Mouse (Mus musculus): ENCODE measurements at regions not wholly inside any gene's neighbourhood (a gene's known extent, or its start where the extent isn't known, plus 50 kb on each side); places are given as distances from the start of the nearest gene placed in this dataset.
"Not testable (repeated sequence)": the region's sequence is repeated elsewhere in the genome, so short reads cannot be mapped to it uniquely, and the experiment has no call there.

GRCm38 (mm10) chr5:77748933-77749332 lies 341.1 kb upstream of the Igfbp7 start:
- no peaks in the 10 kb centered on the region for H3K9me3 ChIP-seq (replicated peaks)
- WGBS, result 86% methylated on average over 1 of the region's 1 CpGs
- H3K27ac ChIP-seq (replicated peaks), result no peak overlapping the region
- no peak overlapping the region for H3K4me2 ChIP-seq (replicated peaks)
- H3K27me3 ChIP-seq, result no peaks in the 10 kb centered on the region
- H3K36me3 ChIP-seq, result no peaks in the 10 kb centered on the region
- no peak for ATAC-seq (ENCODE audit: insufficient number of reproducible peaks, low FRiP score, low TSS enrichment, low read depth)
- H3K4me3 ChIP-seq (replicated peaks), result no peak overlapping the region
- H3K9ac ChIP-seq, result no peak overlapping the region
- H3K4me1 ChIP-seq, result no peaks in the 10 kb centered on the region

GRCm38 (mm10) chr5:77746604-77747003 lies 338.8 kb upstream of the Igfbp7 start:
- Histone ChIP-seq H3K4me1 (no peaks in the 10 kb centered on the region), H3K27ac (replicated peaks) (no peak overlapping the region), H3K4me3 (replicated peaks) (no peak overlapping the region), H3K9me3 (replicated peaks) (no peaks in the 10 kb centered on the region), H3K36me3 (no peaks in the 10 kb centered on the region), H3K27me3 (no peaks in the 10 kb centered on the region), H3K4me2 (replicated peaks) (no peak overlapping the region), H3K9ac (no peak overlapping the region)
- ATAC-seq (ENCODE audit: insufficient number of reproducible peaks, low FRiP score, low TSS enrichment, low read depth), result no peak
- WGBS, result 76% methylated on average over 5 of the region's 5 CpGs

GRCm38 (mm10) chr5:77743467-77743866 lies 335.6 kb upstream of the Igfbp7 start:
- H3K4me1 ChIP-seq, result no peaks in the 10 kb centered on the region
- no peaks in the 10 kb centered on the region for H3K36me3 ChIP-seq
- no peaks in the 10 kb centered on the region for H3K27me3 ChIP-seq
- no peak overlapping the region for H3K4me3 ChIP-seq (replicated peaks)
- no peak overlapping the region for H3K27ac ChIP-seq (replicated peaks)
- no peak overlapping the region for H3K9ac ChIP-seq
- ATAC-seq (ENCODE audit: insufficient number of reproducible peaks, low FRiP score, low TSS enrichment, low read depth), result no peak
- 75% methylated on average over 3 of the region's 3 CpGs for WGBS
- no peak overlapping the region for H3K4me2 ChIP-seq (replicated peaks)
- no peaks in the 10 kb centered on the region for H3K9me3 ChIP-seq (replicated peaks)

GRCm38 (mm10) chr5:77730286-77730685 lies 322.4 kb upstream of the Igfbp7 start:
- not testable (repeated sequence) for H3K9me3 ChIP-seq (replicated peaks); H3K4me3 ChIP-seq (replicated peaks); H3K4me1 ChIP-seq; ATAC-seq (ENCODE audit: insufficient number of reproducible peaks, low FRiP score, low TSS enrichment, low read depth); H3K27me3 ChIP-seq; H3K36me3 ChIP-seq; H3K4me2 ChIP-seq (replicated peaks); H3K9ac ChIP-seq; H3K27ac ChIP-seq (replicated peaks)
- WGBS, result 82% methylated on average over 4 of the region's 4 CpGs

GRCm38 (mm10) chr5:77681592-77681991 lies 273.8 kb upstream of the Igfbp7 start:
- H3K9ac ChIP-seq, result no peak overlapping the region
- no peaks in the 10 kb centered on the region for H3K27me3 ChIP-seq
- H3K4me3 ChIP-seq (replicated peaks), result no peak overlapping the region
- 70% methylated on average over 3 of the region's 3 CpGs for WGBS
- no peaks in the 10 kb centered on the region for H3K9me3 ChIP-seq (replicated peaks)
- H3K4me1 ChIP-seq, result no peaks in the 10 kb centered on the region
- H3K4me2 ChIP-seq (replicated peaks), result no peak overlapping the region
- no peak overlapping the region for H3K27ac ChIP-seq (replicated peaks)
- H3K36me3 ChIP-seq, result no peaks in the 10 kb centered on the region
- ATAC-seq (ENCODE audit: insufficient number of reproducible peaks, low FRiP score, low TSS enrichment, low read depth), result no peak

GRCm38 (mm10) chr5:77672073-77672924 lies 264.5 kb upstream of the Igfbp7 start:
- Histone ChIP-seq H3K4me1 (no peaks in the 10 kb centered on the region), H3K27ac (replicated peaks) (no peak overlapping the region), H3K4me3 (replicated peaks) (no peak overlapping the region), H3K4me2 (replicated peaks) (no peak overlapping the region), H3K27me3 (no peaks in the 10 kb centered on the region), H3K36me3 (no peaks in the 10 kb centered on the region), H3K9me3 (replicated peaks) (no peaks in the 10 kb centered on the region), H3K9ac (no peak overlapping the region)
- 78% methylated on average over 15 of the region's 15 CpGs for WGBS
- ATAC-seq (ENCODE audit: insufficient number of reproducible peaks, low FRiP score, low TSS enrichment, low read depth), result no peak

- Histone ChIP-seq H3K27me3 (no peaks in the 10 kb centered on the region), H3K36me3 (no peaks in the 10 kb centered on the region), H3K4me1 (no peaks in the 10 kb centered on the region), H3K4me3 (replicated peaks) (no peak overlapping the region), H3K9ac (no peak overlapping the region), H3K4me2 (replicated peaks) (no peak overlapping the region), H3K27ac (replicated peaks) (no peak overlapping the region), H3K9me3 (replicated peaks) (no peaks in the 10 kb centered on the region)
- no peak for ATAC-seq (ENCODE audit: insufficient number of reproducible peaks, low FRiP score, low TSS enrichment, low read depth)
- 74% methylated on average over 3 of the region's 3 CpGs for WGBS
Measured at GRCm38 (mm10) chr5:77663096-77663495, 255.3 kb upstream of the Igfbp7 start.

GRCm38 (mm10) chr5:77659016-77659415 lies 251.2 kb upstream of the Igfbp7 start:
- Histone ChIP-seq H3K27ac (replicated peaks) (no peak overlapping the region), H3K4me2 (replicated peaks) (no peak overlapping the region)
- WGBS, result 88% methylated on average over 6 of the region's 6 CpGs

GRCm38 (mm10) chr5:77644651-77645050 lies 236.8 kb upstream of the Igfbp7 start:
- 82% methylated on average over 5 of the region's 5 CpGs for WGBS
- no peak overlapping the region for H3K4me3 ChIP-seq (replicated peaks)
- no peaks in the 10 kb centered on the region for H3K4me1 ChIP-seq
- H3K9me3 ChIP-seq (replicated peaks), result no peaks in the 10 kb centered on the region
- H3K27ac ChIP-seq (replicated peaks), result no peak overlapping the region
- H3K36me3 ChIP-seq, result no peaks in the 10 kb centered on the region
- no peak for ATAC-seq (ENCODE audit: insufficient number of reproducible peaks, low FRiP score, low TSS enrichment, low read depth)
- no peak overlapping the region for H3K9ac ChIP-seq
- no peak overlapping the region for H3K4me2 ChIP-seq (replicated peaks)
- no peaks in the 10 kb centered on the region for H3K27me3 ChIP-seq

More at GRCm38 (mm10) chr5:77659016-77659415, 251.2 kb upstream of the Igfbp7 start:
- no peak for ATAC-seq (ENCODE audit: insufficient number of reproducible peaks, low FRiP score, low TSS enrichment, low read depth)
- Histone ChIP-seq H3K4me1 (no peaks in the 10 kb centered on the region), H3K27me3 (no peaks in the 10 kb centered on the region), H3K9ac (no peak overlapping the region), H3K36me3 (no peaks in the 10 kb centered on the region), H3K4me3 (replicated peaks) (no peak overlapping the region), H3K9me3 (replicated peaks) (no peaks in the 10 kb centered on the region)

GRCm38 (mm10) chr5:77620402-77620801 lies 212.6 kb upstream of the Igfbp7 start:
- no peak overlapping the region for H3K27ac ChIP-seq (replicated peaks)
- no peaks in the 10 kb centered on the region for H3K27me3 ChIP-seq
- H3K4me1 ChIP-seq, result no peaks in the 10 kb centered on the region
- H3K36me3 ChIP-seq, result no peaks in the 10 kb centered on the region
- ATAC-seq (ENCODE audit: insufficient number of reproducible peaks, low FRiP score, low TSS enrichment, low read depth), result no peak
- H3K4me2 ChIP-seq (replicated peaks), result no peak overlapping the region
- WGBS, result 47% methylated on average over 4 of the region's 4 CpGs
- H3K4me3 ChIP-seq (replicated peaks), result no peak overlapping the region
- no peak overlapping the region for H3K9ac ChIP-seq
- no peaks in the 10 kb centered on the region for H3K9me3 ChIP-seq (replicated peaks)

- H3K4me3 ChIP-seq (replicated peaks), result no peak overlapping the region
- no peak overlapping the region for H3K27ac ChIP-seq (replicated peaks)
- H3K9me3 ChIP-seq (replicated peaks), result no peaks in the 10 kb centered on the region
- no peak overlapping the region for H3K4me2 ChIP-seq (replicated peaks)
- H3K27me3 ChIP-seq, result no peaks in the 10 kb centered on the region
- WGBS, result 71% methylated on average over 6 of the region's 6 CpGs
- no peak overlapping the region for H3K9ac ChIP-seq
- H3K4me1 ChIP-seq, result no peaks in the 10 kb centered on the region
- ATAC-seq (ENCODE audit: insufficient number of reproducible peaks, low FRiP score, low TSS enrichment, low read depth), result no peak
- no peaks in the 10 kb centered on the region for H3K36me3 ChIP-seq
Measured at GRCm38 (mm10) chr5:77610496-77610895, 202.7 kb upstream of the Igfbp7 start.

- WGBS, result 78% methylated on average over 4 of the region's 4 CpGs
- Histone ChIP-seq H3K36me3 (no peaks in the 10 kb centered on the region), H3K4me1 (no peaks in the 10 kb centered on the region), H3K9me3 (replicated peaks) (no peaks in the 10 kb centered on the region), H3K4me2 (replicated peaks) (no peak overlapping the region), H3K27ac (replicated peaks) (no peak overlapping the region), H3K9ac (no peak overlapping the region), H3K4me3 (replicated peaks) (no peak overlapping the region), H3K27me3 (no peaks in the 10 kb centered on the region)
- no peak for ATAC-seq (ENCODE audit: insufficient number of reproducible peaks, low FRiP score, low TSS enrichment, low read depth)
Measured at GRCm38 (mm10) chr5:77594719-77595118, 186.9 kb upstream of the Igfbp7 start.
